Mouse (Mus musculus): Measurements from ENCODE around the gene Ralgps1. TPM values are rescaled to one million over a fixed set of nuclear protein-coding genes. Genes with fewer than 3 reads are reported as not detected.
A peak's percentile ranks its signal among the peaks of the same experiment; 100 is the strongest.

Gene Ralgps1
- polyA plus RNA-seq, 1 experiment from 2014 or later = 32.0 TPM

GRCm38 (mm10) chr2:33189976-33190375 lies 181.3 kb downstream of the Ralgps1 start:
- Histone ChIP-seq H3K4me3 (ENCODE audit: low read length) (no peak overlapping the region), H3K36me3 (ENCODE audit: control insufficient read depth, insufficient read depth, low read length) (no peaks in the 10 kb centered on the region), H3K27me3 (replicated peaks; ENCODE audit: control insufficient read depth, insufficient read depth, low read length) (no peaks in the 10 kb centered on the region), H3K9ac (ENCODE audit: low read depth, low read length) (no peak overlapping the region), H3K9me3 (ENCODE audit: control insufficient read depth, low read length) (no peaks in the 10 kb centered on the region), H3K4me1 (ENCODE audit: control insufficient read depth, insufficient read depth, low read depth, low read length) (no peaks in the 10 kb centered on the region), H3K27ac (ENCODE audit: low read depth, low read length) (no peak overlapping the region), H3K4me2 (ENCODE audit: low read length) (no peak overlapping the region)
- ATAC-seq = no peak
- WGBS = 66% methylated on average over 3 of the region's 3 CpGs

- Histone ChIP-seq H3K9ac (ENCODE audit: low read depth, low read length) (no peak overlapping the region), H3K27me3 (replicated peaks; ENCODE audit: control insufficient read depth, insufficient read depth, low read length) (no peaks in the 10 kb centered on the region), H3K36me3 (ENCODE audit: control insufficient read depth, insufficient read depth, low read length) (no peaks in the 10 kb centered on the region), H3K4me1 (ENCODE audit: control insufficient read depth, insufficient read depth, low read depth, low read length) (no peaks in the 10 kb centered on the region), H3K4me3 (ENCODE audit: low read length) (no peak overlapping the region), H3K4me2 (ENCODE audit: low read length) (no peak overlapping the region), H3K9me3 (ENCODE audit: control insufficient read depth, low read length) (no peaks in the 10 kb centered on the region), H3K27ac (ENCODE audit: low read depth, low read length) (no peak overlapping the region)
- 78% methylated on average over 6 of the region's 6 CpGs for WGBS
- no peak for ATAC-seq
These were observed 182.2 kb downstream of the Ralgps1 start for GRCm38 (mm10) chr2:33188925-33189670.

- Histone ChIP-seq H3K9me3 (ENCODE audit: control insufficient read depth, low read length) (no peaks in the 10 kb centered on the region), H3K27ac (ENCODE audit: low read depth, low read length) (no peak overlapping the region), H3K4me3 (ENCODE audit: low read length) (no peak overlapping the region), H3K4me1 (ENCODE audit: control insufficient read depth, insufficient read depth, low read depth, low read length) (no peaks in the 10 kb centered on the region), H3K9ac (ENCODE audit: low read depth, low read length) (no peak overlapping the region), H3K4me2 (ENCODE audit: low read length) (no peak overlapping the region), H3K36me3 (ENCODE audit: control insufficient read depth, insufficient read depth, low read length) (no peaks in the 10 kb centered on the region), H3K27me3 (replicated peaks; ENCODE audit: control insufficient read depth, insufficient read depth, low read length) (no peaks in the 10 kb centered on the region)
- WGBS = 83% methylated on average over 2 of the region's 2 CpGs
- no peak for ATAC-seq
These were observed 183.4 kb downstream of the Ralgps1 start for GRCm38 (mm10) chr2:33187874-33188273.

DNA sequence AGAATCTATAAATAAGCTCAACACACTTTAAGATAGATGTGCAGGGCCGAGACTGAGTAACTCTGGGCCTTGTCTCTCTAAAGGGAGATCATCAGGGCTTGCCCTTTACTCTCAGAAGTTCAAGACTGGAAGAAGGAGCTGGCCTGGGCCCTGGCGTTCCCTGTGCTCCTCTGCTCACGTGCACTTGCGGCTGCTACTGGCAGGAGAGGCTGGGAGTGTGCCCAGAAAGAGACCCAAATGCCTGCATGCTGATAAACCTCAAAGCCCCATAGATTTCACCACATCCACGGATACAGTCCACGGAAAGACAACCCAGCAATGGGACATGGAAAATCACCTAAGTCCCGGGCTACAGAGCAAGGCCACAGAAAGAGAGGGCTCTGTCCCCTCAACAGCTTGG lies 184.8 kb downstream of the Ralgps1 start:
- WGBS = 76% methylated on average over 7 of the region's 7 CpGs

DNA sequence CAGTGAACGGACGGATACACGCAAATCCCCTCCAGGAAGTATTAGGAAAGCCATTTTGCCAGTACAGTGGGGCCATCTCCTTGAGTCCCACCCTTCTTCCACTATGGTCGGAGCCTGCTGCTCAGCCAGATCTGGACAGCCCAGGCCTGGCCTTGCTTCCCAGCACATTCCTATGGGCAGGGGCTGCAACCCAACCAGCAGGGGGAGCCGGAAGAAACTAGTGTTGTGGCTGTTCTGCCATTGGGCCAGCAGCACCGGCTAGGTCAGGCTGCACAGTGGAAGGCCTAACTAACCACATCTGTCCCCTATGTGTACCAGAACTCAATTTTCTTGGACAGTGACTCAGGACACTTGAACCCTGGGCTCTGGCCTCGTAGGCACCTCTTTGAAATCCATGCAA lies 186.0 kb downstream of the Ralgps1 start:
- H3K27me3 ChIP-seq (replicated peaks; ENCODE audit: control insufficient read depth, insufficient read depth, low read length) = no peaks in the 10 kb centered on the region
- H3K27ac ChIP-seq (ENCODE audit: low read depth, low read length) = no peak overlapping the region
- H3K9me3 ChIP-seq (ENCODE audit: control insufficient read depth, low read length) = no peaks in the 10 kb centered on the region
- H3K4me1 ChIP-seq (ENCODE audit: control insufficient read depth, insufficient read depth, low read depth, low read length) = peaks cover 1% of the 10 kb centered on the region
- H3K4me2 ChIP-seq (ENCODE audit: low read length) = no peak overlapping the region
- H3K9ac ChIP-seq (ENCODE audit: low read depth, low read length) = no peak overlapping the region
- H3K4me3 ChIP-seq (ENCODE audit: low read length) = no peak overlapping the region
- 72% methylated on average over 7 of the region's 7 CpGs for WGBS
- no peaks in the 10 kb centered on the region for H3K36me3 ChIP-seq (ENCODE audit: control insufficient read depth, insufficient read depth, low read length)
- ATAC-seq = no peak

More for the DNA sequence above, 184.8 kb downstream of the Ralgps1 start:
- Histone ChIP-seq H3K4me2 (ENCODE audit: low read length) (no peak overlapping the region), H3K36me3 (ENCODE audit: control insufficient read depth, insufficient read depth, low read length) (no peaks in the 10 kb centered on the region), H3K27me3 (replicated peaks; ENCODE audit: control insufficient read depth, insufficient read depth, low read length) (no peaks in the 10 kb centered on the region), H3K9ac (ENCODE audit: low read depth, low read length) (no peak overlapping the region), H3K4me3 (ENCODE audit: low read length) (no peak overlapping the region), H3K9me3 (ENCODE audit: control insufficient read depth, low read length) (no peaks in the 10 kb centered on the region), H3K4me1 (ENCODE audit: control insufficient read depth, insufficient read depth, low read depth, low read length) (no peaks in the 10 kb centered on the region), H3K27ac (ENCODE audit: low read depth, low read length) (no peak overlapping the region)
- no peak for ATAC-seq

- Histone ChIP-seq H3K4me1 (ENCODE audit: control insufficient read depth, insufficient read depth, low read depth, low read length) (peaks cover 7% of the 10 kb centered on the region), H3K27ac (ENCODE audit: low read depth, low read length) (0 out of 2 replicates have a peak overlapping the region, but pooled peaks have one; percentile 35), H3K9me3 (ENCODE audit: control insufficient read depth, low read length) (no peaks in the 10 kb centered on the region), H3K4me3 (ENCODE audit: low read length) (no peak overlapping the region), H3K4me2 (ENCODE audit: low read length) (no peak overlapping the region), H3K27me3 (replicated peaks; ENCODE audit: control insufficient read depth, insufficient read depth, low read length) (no peaks in the 10 kb centered on the region), H3K36me3 (ENCODE audit: control insufficient read depth, insufficient read depth, low read length) (no peaks in the 10 kb centered on the region), H3K9ac (ENCODE audit: low read depth, low read length) (no peak overlapping the region)
- no peak for ATAC-seq
- 70% methylated on average over 10 of the region's 10 CpGs for WGBS
These were observed 186.6 kb downstream of the Ralgps1 start for GRCm38 (mm10) chr2:33184641-33185040.

DNA sequence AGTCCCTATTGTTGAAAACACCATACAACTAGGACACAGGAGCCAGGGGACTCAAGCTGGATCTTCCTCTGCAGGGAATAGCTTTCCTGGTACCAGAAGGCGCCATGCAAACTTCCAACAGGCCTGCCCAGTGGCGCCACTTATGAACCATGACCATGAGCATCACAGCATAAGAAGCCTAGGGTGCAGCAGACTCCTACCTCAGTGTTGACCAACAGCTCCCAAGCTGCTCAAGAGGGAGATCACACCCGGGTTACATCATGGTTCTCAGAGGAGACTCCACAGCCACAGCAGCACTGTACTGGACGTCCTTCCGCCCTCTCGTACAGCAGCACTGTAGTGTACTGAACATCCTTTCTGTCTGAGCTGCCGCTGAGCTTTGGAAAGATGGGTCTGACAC lies 188.0 kb downstream of the Ralgps1 start:
- Histone ChIP-seq H3K4me1 (ENCODE audit: control insufficient read depth, insufficient read depth, low read depth, low read length) (peaks cover 21% of the 10 kb centered on the region), H3K4me2 (ENCODE audit: low read length) (no peak overlapping the region), H3K4me3 (ENCODE audit: low read length) (no peak overlapping the region), H3K36me3 (ENCODE audit: control insufficient read depth, insufficient read depth, low read length) (no peaks in the 10 kb centered on the region), H3K27ac (ENCODE audit: low read depth, low read length) (no peak overlapping the region), H3K27me3 (replicated peaks; ENCODE audit: control insufficient read depth, insufficient read depth, low read length) (no peaks in the 10 kb centered on the region), H3K9ac (ENCODE audit: low read depth, low read length) (no peak overlapping the region), H3K9me3 (ENCODE audit: control insufficient read depth, low read length) (no peaks in the 10 kb centered on the region)
- WGBS = 93% methylated on average over 7 of the region's 7 CpGs
- no peak for ATAC-seq

GRCm38 (mm10) chr2:33179930-33180630 lies 191.2 kb downstream of the Ralgps1 start:
- Histone ChIP-seq H3K27me3 (replicated peaks; ENCODE audit: control insufficient read depth, insufficient read depth, low read length) (no peaks in the 10 kb centered on the region), H3K36me3 (ENCODE audit: control insufficient read depth, insufficient read depth, low read length) (no peaks in the 10 kb centered on the region), H3K27ac (ENCODE audit: low read depth, low read length) (no peak overlapping the region; the same call in 1 of the 2 replicates), H3K4me3 (ENCODE audit: low read length) (no peak overlapping the region), H3K4me1 (ENCODE audit: control insufficient read depth, insufficient read depth, low read depth, low read length) (peaks cover 26% of the 10 kb centered on the region), H3K9ac (ENCODE audit: low read depth, low read length) (no peak overlapping the region), H3K9me3 (ENCODE audit: control insufficient read depth, low read length) (no peaks in the 10 kb centered on the region), H3K4me2 (ENCODE audit: low read length) (no peak overlapping the region)
- WGBS = 38% methylated on average over 16 of the region's 16 CpGs
- ATAC-seq = no peak

GRCm38 (mm10) chr2:33179171-33179929 lies 191.9 kb downstream of the Ralgps1 start:
- Histone ChIP-seq H3K27me3 (replicated peaks; ENCODE audit: control insufficient read depth, insufficient read depth, low read length) (no peaks in the 10 kb centered on the region), H3K9ac (ENCODE audit: low read depth, low read length) (no peak overlapping the region), H3K4me2 (ENCODE audit: low read length) (no peak overlapping the region), H3K27ac (ENCODE audit: low read depth, low read length) (peak overlapping the region; percentile 49), H3K9me3 (ENCODE audit: control insufficient read depth, low read length) (no peaks in the 10 kb centered on the region), H3K4me3 (ENCODE audit: low read length) (no peak overlapping the region), H3K36me3 (ENCODE audit: control insufficient read depth, insufficient read depth, low read length) (no peaks in the 10 kb centered on the region), H3K4me1 (ENCODE audit: control insufficient read depth, insufficient read depth, low read depth, low read length) (peaks cover 26% of the 10 kb centered on the region)
- peak; percentile 12; the same call in 1 of the 2 replicates for ATAC-seq
- WGBS = 42% methylated on average over 14 of the region's 14 CpGs
